Mouse (Mus musculus): ENCODE data around the gene Otub2.

The Otub2 gene

GRCm38 (mm10) chr12:103388505-103389347 lies at the start of gene Otub2:
Otub2 (plus strand) TSS chr12:103388682.
- in situ Hi-C loops (cut with MboI, MseI), result no loop called here

- in situ Hi-C loops (cut with MboI, MseI), result loop anchor here (10.0 kb wide), 1 partner anchor 1266 kb away; no protein-coding TSS in a partner anchor
Observed at GRCm38 (mm10) chr12:103341212-103341611, 47.3 kb upstream of the Otub2 start.

DNA sequence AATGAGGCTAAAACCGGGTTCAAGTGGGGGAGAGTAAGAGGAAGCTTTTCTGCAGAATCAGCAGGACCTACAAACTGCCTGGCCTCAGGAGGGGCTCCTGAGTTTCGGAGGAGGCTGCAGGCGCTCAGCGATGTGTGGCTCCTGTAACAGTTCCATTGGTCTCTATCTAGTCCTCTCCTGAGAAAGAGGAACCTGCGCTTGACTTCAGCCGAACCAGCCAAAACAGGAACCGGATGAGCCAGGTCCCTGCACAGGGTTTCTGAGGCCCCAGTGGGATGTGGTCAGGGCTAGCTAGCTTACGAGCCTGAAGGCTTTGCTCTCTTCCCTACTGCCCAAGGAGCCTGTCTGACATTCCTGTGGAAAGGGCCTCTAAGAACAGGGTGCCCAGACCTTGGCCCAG lies 45.0 kb upstream of the Otub2 start:
- in situ Hi-C loops (cut with MboI, MseI), result loop anchor here (10.0 kb wide), 1 partner anchor 1269 kb away; no protein-coding TSS in a partner anchor

DNA sequence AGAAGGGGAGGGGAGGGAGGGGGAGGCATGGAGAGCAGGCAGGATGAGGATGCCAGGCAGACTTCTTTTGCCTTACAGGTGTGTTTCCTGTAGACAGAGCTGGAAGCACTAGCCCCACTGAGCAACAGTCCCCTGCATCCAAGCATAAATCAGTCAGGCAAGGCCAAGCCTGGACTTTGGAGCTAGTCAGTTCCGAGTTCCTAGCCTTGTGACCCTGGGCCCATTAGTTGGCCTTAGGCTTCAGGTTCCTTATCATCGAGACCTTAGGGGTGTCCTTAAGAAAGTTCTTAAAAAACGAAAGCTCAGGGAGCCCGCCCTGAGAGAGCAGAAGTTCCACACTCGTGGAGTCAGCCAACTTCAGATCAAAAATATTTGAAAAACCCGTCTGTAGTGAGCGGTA lies 43.5 kb upstream of the Otub2 start:
- in situ Hi-C loops (cut with MboI, MseI), result loop anchor here (10.0 kb wide), 1 partner anchor 1270 kb away; no protein-coding TSS in a partner anchor

DNA sequence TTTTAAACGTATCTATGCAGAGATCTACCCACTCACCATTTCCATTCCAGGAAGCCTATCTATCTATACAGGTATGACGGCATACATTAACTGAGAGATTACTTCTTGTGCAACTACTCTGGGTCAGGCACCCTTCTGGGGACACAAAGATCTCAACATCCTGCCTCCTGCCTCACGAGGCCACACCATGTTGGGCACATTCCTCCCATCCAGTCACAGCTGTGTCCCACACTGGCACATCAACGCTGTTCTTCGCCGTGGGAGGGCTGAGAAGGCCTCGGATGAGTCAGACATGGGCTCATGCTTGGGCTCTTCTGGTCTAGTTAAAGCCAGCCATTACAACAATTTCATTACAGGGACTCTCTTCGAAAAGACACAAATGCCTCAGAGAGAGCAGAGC lies 41.5 kb upstream of the Otub2 start:
- in situ Hi-C loops (cut with MboI, MseI), result loop anchor here (10.0 kb wide), 1 partner anchor 1272 kb away; no protein-coding TSS in a partner anchor

- in situ Hi-C loops (cut with MboI, MseI), result loop anchor here (10.0 kb wide), 1 partner anchor 1273 kb away; no protein-coding TSS in a partner anchor
Observed at GRCm38 (mm10) chr12:103347406-103347805, 41.1 kb upstream of the Otub2 start.

- in situ Hi-C loops (cut with MboI, MseI), result loop anchor here (10.0 kb wide), 1 partner anchor 1274 kb away; no protein-coding TSS in a partner anchor
Observed at GRCm38 (mm10) chr12:103348506-103348905, 40.0 kb upstream of the Otub2 start.

GRCm38 (mm10) chr12:103352735-103353134 lies 35.7 kb upstream of the Otub2 start:
- in situ Hi-C loops (cut with MboI, MseI), result no loop called here

DNA sequence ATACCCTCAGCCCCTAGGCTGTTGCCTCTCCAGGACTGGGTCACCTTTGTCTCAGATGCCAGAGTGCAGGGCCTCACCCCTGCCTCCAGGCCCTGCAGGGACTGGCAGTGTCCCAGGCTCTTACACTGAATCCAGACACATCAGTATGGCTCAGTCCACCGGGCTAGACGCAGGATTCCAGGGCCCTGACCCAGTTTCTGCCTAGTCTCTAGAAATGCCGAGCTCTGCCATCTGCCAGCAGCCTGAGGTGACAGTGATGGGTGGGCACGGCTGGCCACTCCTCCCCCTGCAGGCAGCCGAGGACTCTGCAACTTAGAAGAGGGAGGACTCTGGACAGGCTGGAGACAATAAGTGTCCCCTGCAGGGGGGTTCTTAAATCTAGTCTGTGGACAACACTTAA lies 34.9 kb upstream of the Otub2 start:
- in situ Hi-C loops (cut with MboI, MseI), result no loop called here

DNA sequence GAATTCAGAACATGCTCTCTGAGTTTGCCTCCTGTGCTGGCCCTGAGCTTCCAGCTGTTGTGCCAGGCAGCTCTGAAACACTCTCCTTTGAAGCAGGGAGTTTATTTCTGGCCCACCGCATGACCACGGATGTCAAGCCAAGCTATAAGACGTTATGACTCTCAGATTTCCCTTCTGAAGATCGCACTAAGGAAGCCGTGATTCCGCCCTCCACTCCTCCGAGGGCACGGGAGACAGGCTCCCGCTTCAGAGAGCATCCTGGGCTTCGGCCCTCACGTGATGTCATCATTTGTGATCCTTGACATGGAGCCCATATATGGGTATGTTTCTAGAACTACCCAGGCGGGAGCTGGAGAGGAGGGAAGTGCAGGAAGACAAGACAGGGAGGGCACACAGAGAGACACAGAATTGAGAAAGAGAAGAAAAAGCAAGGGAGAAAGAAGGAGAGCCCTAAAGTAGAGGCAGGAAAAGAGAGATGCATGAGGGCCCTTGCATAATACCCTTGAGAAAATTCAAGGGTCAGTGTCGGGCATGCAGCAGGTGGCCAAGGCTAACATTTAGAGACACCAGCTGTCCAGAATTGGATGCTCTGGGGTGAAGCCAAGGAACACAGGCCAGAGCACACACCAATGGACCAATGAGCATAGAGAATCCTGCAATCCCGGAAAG lies 32.6 kb upstream of the Otub2 start, which contains the start of gene Asb2:
Gene Asb2, minus strand, starts transcription at position 256 of the 669 bp plus-strand sequence.
- in situ Hi-C loops (cut with MboI, MseI), result no loop called here

GRCm38 (mm10) chr12:103356415-103356748 lies 32.1 kb upstream of the Otub2 start:
- in situ Hi-C loops (cut with MboI, MseI), result no loop called here

DNA sequence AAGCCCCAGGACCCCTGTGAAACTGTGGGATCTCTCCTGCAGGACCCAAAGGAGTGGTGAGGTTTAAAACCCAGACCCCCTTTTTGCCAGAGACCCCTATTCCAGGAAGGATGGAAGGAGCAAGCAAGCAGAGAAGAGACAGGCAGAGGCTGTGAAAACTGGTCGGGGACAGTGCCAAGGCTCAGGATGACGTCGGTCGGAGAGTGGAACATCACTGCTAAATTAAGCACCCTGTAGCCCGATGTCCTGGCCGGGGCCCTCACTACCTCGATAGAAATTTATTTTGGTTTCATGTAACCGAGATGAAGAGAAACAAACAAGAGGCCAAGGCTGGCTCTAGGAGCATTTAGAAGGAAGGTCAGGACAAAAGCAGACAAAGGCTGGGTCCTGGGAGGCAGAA lies 30.3 kb upstream of the Otub2 start:
- in situ Hi-C loops (cut with MboI, MseI), result no loop called here

- in situ Hi-C loops (cut with MboI, MseI), result no loop called here
Observed at GRCm38 (mm10) chr12:103358951-103359801, 29.3 kb upstream of the Otub2 start.

GRCm38 (mm10) chr12:103360812-103361211 lies 27.7 kb upstream of the Otub2 start:
- in situ Hi-C loops (cut with MboI, MseI), result no loop called here

GRCm38 (mm10) chr12:103361539-103362307 lies 26.8 kb upstream of the Otub2 start:
- in situ Hi-C loops (cut with MboI, MseI), result no loop called here

DNA sequence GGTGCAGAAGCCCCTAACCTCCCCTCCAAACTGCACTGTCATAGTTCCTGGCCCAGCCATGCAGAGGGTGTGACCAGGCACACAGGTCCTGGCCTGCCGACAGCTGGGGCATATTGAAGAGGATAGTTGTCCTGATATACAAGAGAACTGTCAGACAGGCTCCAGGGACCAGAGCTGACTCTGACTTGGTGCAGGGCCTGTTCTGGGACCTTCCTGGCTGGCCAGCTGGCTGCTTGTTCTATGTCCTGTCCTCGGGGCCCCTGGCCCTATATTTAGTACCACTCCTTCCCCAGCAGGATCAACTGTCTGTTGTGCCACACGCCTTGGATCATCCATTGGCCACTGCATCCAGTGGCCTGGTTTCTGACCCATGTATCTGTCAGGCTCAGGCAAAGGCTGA lies 26.1 kb upstream of the Otub2 start:
- in situ Hi-C loops (cut with MboI, MseI), result no loop called here

DNA sequence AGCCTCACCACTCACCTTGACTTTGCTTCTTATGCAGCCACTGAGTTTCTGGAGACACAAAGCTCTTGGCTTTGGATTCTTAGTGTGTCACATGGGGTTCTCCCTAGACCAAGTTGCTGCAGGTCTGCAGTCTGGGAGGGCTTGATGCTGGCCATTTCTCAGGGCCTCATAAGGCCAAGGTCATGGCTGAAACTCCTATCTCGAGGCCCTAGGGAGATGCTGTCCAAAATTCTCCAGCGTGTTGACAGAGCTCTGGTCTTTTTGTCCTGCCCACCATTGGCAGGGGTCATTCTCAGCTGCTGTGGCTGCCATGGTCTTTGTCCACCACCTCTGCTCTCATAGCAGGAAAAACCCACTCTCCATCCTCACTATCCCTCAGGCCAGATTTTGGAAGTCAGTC lies 21.3 kb upstream of the Otub2 start:
- in situ Hi-C loops (cut with MboI, MseI), result loop anchor here (5.0 kb wide), 2 partner anchors 40 to 225 kb away; no protein-coding TSS in a partner anchor

- in situ Hi-C loops (cut with MboI, MseI), result loop anchor here (5.0 kb wide), 2 partner anchors 40 to 225 kb away; no protein-coding TSS in a partner anchor
Observed at GRCm38 (mm10) chr12:103367620-103368325, 20.7 kb upstream of the Otub2 start.

- in situ Hi-C loops (cut with MboI, MseI), result loop anchor here (5.0 kb wide), 2 partner anchors 41 to 226 kb away; no protein-coding TSS in a partner anchor
Observed at GRCm38 (mm10) chr12:103368326-103368669, 20.2 kb upstream of the Otub2 start.

- in situ Hi-C loops (cut with MboI, MseI), result loop anchor here (5.0 kb wide), 2 partner anchors 41 to 226 kb away; no protein-coding TSS in a partner anchor
Observed at GRCm38 (mm10) chr12:103368777-103369176, 19.7 kb upstream of the Otub2 start.
